Mouse (Mus musculus) lung, postnatal 10 days (tissue): ENCODE data around the gene Zfp326.
"Not testable (repeated sequence)": the region's sequence is repeated elsewhere in the genome, so short reads cannot be mapped to it uniquely, and the experiment has no call there.

Experiments
- DNase-seq: peaks from one replicate; pipeline ENCODE4 v3.0.0; 2021

Zfp326 gene

DNA sequence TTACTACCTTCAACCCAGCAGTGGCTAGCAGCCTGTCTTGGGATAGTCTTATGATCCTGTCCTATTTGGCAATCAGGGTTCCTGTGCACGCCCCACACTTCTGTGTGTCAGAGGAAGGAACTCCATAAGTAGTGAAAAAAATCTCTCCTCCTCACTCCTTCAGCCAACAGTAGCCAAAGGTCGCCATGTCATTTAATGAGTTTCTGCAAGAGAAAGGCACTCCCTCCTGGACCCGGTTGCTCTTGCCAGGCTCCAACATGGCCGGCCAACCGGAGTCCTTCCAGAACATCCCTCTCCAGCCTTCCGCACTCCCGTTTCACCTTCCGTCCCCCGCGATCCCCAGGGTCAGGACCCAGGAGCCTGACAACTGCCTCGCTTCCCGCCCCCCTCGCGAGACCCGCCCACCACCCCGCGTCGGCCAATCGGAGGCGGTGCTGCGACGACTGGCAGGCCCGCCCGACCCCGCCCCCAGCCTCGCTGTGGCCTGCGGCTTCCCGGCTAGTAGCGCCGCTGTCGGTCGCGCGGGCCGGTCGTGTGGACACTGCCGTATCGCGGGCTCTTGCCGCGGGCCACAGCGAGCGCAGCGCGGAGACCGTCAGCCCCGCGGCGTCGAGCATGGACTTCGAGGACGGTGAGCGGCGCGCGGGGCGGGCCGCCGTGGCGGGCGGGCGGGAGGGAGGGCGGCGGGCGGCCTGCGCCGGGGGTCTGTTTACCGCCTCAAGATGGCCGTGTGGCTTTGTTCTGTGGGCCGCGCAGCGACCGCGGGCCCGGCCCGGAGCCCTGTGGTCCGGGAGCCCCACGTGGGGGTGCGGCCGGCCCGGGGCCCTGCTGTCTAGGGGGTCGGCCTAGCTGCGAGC is at the start of gene Zfp326:
TSS of gene Zfp326 (plus strand) at position 498 of the 857 bp plus-strand sequence.
- DNase-seq: peak; percentile 94

DNA sequence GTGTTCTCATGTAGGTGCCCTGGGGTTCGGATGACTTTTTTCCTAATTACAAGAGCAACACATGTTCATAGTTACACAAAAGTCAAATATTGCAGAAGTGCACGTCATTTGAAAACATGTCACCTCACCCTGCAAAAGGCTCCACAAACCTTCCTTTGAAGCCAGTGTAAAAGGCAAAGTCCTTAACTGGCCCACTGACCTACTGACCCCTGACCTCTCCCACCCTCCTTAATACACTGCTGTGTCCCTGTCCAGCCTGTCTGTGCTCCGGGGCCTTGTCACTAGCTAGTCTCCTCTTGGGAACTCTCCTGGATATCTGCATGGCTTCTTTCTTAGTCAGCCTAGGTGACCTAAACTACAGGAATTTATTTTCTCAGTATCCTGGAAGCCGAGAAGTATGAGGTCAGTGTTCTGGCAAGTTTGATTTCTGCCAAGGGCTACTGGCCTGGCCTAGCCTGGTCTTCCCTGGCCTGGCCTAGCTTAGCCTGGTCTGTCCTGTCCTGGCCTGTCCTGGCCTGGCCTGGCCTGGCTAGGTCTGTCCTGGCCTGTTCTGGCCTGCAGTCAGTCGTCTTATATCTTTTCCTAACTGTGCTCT is 49.4 kb upstream of the Zfp326 start:
- no peak for DNase-seq

DNA sequence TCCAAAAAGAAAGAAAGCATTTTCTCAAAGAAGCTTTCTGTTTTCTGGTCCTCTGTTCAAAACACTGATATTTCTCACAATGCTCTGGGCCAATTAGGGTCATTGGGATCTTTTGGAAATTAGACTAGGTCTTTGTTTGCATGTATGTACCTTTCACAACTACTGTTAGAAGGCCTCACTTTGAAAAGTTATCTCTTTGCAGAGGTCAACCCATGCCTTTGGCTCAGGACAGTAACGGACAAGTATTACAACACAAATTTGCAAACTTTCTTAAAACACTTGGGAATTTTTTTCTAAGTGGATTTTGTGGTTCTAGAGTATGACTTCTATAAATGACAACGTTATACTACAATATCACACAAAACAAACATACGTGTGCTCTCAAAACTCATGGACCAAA is 48.3 kb upstream of the Zfp326 start:
- DNase-seq: no peak

DNA sequence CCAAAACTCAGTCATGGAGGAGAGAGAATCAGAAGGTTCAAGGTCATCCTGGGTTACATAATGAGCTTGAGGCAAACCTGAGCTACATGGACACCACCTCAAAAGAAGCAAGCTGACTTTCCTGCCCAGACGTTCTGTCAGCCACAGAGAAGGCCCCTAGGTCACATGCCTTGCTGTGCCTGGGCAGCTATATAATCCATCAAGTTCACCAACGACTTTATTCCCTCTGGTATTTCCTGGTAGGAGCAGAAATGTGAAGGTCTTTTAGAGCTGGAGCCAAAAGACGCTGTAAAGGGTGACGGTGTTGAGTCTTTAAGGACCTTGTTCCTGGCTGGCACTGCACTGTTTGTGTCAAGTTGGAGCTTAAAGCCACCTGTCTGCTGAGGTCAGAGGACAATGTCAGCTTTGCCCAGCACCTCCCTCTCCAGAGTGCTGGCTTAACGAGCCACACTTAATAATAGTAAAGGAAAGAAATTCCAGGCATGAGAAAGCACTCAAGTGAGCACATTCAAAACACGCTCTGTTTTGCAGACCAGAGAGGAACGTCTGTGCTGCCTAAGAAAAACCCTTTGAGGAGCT is 47.3 kb upstream of the Zfp326 start:
- DNase-seq: no peak

DNA sequence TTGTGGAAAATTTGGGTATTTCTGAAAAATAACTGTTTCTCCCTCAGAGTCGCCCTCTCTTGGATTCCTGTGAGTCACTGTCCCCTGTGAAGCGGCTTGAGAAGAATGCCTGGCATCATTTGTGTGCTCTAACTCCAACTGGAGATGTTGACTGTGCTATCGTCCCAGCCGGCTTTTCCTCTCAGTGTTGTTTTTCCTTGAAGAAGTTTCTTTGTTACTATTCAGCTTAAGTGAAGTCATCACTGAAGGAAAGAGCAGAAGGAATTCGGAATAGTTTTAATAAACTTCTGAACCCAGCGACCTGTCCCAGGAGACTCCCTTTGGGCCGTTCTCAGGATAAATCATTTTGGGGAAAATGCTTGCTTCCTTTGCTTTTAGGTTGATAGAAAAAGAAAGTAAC is 44.2 kb upstream of the Zfp326 start:
- no peak for DNase-seq

DNA sequence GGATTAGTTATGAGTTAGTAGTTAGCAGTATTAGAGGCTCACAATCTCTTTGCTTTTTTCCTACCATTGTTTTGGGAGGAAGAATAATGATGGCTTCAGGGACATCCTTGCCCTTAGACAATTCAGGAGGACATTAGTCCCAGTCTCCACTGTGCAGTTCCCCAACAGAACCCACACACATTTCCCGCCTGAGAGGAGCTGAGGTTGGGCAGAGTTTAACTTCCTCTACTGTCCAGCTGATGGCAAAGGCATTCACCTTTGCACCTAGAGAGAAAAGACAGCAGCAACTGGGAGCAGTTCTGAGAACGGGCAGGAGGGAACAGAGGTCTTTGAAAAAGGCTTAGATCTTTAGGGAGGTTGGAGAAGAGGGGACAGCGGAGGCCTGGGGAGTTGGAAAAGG is 42.4 kb upstream of the Zfp326 start:
- no peak for DNase-seq

DNA sequence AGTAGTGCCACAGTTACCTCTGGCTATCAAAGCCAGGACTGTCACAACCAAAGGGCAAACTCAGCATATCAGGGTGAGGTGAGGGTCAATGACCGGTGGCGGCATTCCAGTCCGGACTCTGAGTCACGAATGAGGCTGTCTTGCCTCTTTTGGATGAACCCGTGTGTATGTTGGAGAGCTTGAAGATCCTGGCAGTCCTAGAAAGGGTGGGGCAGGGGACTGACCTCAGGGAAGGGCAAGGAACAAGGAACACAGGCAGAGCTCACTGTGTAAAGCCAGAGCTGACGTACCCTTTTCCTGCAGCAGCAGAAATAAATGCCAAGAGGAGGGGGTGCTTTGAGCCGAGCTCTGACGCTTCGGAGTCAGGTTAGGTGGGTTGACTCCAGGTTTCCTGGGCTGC is 40.4 kb upstream of the Zfp326 start:
- peak; percentile 34 for DNase-seq

DNA sequence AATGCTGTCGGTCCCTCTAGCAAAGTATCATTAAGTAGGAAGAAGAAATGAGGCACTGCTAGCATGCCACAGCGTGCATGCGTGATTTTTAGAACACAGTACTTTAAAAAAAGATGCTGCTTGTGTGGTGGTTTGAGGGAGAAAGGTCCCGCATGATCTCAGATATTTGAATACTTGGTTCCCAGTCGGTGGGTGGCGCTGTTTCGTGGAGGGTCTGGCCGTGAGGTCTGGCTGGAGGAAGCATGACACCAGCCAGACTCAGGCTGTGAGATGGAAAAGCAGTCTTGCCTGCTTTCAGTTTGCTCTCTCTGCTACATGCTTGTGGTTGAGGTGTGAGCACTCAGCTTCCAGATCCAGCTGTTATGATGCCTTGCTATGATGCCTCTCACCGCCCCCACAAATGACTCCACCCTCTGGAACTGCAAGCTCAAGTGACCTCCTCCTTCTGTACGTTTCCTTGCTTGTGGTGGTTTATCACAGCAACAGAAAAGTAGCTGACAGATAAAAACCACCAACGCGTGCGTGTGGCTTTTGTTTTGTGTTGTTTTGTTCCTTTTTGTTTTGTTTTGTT is 36.5 kb upstream of the Zfp326 start:
- DNase-seq: no peak

DNA sequence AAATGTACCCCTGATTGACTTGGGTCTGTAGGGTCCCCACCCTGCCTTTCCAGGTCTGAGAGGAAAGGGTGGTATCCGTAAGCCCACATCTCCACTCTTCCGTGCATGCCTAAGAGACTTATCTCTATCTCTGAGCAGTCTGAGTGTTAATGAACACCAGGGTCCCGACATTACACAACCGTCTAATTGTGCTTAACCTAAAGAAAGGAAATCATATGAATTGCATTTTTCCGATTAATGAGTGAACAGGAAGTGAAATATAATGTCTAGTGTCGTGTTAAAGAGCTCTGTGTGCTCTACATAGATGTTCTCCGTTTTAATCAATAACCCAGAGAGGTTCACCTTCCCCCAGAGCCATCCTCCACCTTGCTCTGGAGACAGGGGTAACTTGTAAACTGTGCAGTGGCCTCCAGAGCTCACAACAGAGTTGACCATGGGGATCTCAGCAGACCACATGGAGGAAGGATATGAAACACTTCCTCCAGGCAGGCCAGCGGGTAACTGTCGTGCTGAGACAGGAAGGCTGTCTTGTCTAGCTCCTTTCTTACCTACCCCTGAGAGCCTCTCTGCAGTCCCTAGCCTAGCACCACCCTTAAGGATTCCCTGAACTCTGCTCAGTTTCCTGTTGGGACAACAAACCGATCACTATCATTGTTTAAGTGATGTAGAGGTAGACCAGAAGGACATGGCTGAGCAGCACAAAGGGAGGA is 32.2 kb upstream of the Zfp326 start:
- DNase-seq: no peak

DNA sequence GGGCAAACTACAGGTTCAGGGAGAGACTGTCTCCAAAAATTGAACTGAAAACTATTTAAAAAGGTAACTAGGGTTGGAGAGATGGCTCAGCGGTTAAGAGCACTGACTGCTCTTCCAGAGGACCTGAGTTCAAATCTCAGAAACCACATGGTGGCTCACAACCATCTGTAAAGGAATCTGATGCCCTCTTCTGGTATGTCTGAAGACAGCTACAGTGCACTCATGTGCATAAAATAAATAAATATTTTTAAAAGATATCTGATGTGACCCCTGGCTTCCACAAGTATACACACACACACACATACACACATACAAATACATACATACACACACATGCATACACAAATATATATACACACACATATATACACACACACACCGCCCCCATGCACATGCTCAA is 31.3 kb upstream of the Zfp326 start:
- no peak for DNase-seq

DNA sequence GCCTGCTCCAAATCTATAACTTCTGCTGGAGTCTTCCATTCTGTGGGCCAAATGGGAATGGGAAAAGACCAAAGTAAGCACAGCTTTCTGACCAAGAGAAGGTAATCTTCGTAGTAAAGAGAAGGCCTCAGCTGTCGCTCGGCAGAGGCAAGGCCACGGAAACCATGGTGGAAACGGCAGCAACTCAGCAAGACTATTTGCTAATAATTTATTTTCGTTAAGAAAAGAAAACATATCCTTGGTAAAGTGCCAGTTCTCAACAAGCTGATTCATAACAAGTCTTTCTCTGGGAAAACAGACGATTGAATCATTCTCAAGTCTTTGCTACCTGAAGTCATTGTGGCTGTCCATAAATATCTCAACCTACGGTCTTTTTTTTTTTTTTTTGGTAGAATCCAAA is 28.6 kb upstream of the Zfp326 start:
- DNase-seq: no peak

DNA sequence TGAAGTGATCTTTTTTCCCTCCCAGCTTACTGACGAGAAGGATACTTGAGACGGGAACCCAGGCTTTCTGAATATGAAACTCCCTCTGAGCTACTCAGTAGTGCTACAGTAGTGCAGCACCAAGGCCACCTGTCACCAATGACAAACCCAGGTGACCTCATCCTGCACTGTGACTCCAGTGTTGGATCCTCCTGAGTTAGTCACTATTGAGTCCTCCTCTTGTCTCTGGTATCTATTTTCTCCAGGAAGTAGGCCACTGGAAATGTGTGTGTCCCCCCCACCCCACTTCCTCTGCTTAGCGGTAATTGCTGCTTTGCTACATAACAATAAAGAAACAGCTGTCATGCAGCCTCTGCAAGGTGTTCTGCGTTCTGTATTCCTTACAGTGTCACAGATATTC is 27.1 kb upstream of the Zfp326 start:
- no peak for DNase-seq

DNA sequence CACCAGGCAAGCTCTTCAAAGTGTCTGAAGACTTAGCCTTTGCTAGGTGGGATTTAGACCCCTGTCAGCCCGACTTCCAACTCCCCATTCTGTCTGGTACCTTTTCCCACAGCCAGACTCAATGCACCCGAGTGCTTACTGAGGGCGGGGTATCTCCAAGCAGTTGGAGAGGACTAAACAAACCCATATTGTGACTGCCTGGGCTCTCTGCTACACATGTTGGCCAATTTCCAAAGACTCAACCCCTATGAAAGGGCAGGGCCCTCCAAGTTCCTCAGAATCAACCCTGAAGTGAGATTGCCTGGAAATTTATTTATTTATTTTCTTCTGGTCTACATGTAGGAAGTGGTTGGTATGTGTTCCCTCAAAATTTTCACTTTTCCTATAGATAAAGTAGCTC is 26.7 kb upstream of the Zfp326 start:
- no peak for DNase-seq

DNA sequence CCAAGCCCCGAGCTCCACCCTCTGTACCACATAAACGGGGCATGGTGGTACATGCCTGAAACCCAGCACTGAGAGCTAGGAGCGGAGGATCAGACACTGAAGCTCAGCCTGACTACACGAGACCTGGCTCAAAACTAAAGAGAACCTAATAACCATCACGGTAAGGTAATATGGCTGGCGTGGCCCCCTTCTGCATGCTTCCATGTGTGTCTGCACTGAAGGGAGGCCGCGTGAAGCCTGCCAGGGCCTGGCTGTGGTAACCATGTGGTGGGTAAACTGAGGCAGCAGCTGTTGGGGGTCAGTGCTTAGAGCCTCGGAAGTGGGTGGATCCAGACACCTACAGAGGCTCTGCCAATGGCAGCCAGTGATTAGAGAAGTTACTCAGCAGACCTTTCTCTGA is 23.1 kb upstream of the Zfp326 start:
- DNase-seq: no peak

DNA sequence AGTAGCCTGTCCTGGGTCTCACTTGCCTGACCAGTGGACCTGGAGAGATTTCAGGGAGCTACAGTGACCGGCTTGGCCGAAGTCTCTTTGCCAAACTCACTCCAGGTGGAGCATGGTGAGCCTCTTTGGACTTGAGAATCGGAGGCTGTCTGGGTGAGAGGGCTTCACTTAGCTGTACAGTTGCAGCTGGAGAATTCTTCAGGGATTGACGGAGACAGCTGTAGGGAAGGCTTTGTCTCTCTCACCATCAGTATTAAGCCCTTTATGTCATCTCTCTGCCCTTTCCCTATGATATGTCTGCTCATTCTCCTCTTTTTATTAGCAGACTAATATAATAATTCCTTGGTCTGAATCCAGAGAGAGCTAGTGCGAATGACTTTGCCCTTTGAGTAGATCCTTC is 18.9 kb upstream of the Zfp326 start:
- DNase-seq: no peak

DNA sequence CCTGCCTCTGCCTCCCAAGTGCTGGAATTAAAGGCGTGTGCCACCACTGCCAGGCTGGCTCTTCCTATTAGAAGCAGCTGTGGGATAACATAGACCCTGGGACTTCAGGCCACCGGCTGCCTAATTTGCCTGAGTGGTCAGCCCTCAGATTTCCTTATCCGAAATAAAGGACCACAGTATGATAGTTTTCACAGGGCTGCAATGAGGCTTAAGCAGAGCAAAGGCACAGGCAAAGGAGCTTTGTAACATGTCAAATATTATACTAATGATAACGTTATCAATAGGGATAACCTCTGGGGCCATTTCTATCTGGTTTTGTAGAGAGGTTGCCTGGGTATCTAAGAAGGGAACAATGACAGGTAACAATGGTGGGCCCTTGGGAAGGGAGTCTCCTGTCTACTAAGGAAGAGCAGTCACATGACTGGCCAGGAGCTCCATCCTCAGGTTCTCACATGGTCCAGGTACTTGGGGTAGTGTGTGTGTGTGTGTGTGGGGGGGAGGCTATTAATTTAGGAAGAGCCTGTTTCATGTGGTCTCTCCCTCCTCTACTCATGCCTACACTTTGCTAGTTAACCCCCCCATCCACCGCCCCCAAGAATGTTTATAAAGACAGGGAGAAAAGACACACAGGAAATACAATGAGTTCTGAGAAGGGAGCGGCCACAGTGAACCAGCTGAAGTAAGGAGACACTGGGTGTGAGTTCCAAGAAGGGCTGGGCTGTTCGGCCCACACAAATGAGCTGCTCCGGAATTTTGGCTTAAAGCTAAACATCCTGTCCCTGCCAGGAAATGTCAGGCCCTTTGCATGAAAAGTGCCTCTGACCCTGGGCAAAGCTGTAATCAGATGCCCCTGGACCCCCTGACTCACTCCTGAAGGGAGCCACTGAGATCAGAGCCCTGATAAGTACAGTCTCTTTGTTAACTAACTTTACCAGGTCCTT is 17.3 kb upstream of the Zfp326 start:
- peak; percentile 85 for DNase-seq

DNA sequence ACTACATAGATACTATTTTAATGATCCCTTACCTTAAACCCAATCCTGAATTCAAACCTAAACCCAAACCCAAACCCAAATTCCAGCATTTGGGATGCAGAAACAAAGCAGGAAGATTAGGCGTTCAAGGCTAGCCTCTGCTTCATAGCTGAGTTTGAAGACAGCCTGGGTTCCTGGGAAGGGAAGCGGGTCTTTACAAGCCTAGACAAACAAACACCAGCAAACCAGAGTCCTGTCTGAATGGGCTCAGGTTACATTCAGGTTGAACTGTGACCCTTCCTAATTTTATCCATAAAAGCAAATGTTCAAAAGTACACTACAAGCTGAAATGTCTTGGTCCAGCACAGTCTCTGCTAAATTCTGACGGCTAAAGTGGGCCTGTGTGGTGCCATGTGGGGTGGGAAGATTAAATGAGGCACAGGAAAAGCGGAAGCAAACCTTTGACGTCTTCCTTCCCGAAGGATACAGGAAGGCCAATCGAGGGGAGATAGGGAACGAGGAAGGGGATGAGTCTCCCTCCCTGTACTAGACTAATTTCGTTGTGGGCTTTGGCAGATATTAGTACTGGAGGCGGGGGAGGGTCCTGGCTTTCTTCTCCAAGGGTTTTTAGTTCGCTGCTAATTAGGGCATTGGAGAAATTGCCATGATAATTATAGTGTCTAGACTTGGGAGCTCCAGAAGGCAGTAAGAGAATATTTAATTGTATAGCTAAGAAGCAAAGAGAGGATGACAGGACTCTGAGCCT is 16.5 kb upstream of the Zfp326 start:
- DNase-seq: no peak

DNA sequence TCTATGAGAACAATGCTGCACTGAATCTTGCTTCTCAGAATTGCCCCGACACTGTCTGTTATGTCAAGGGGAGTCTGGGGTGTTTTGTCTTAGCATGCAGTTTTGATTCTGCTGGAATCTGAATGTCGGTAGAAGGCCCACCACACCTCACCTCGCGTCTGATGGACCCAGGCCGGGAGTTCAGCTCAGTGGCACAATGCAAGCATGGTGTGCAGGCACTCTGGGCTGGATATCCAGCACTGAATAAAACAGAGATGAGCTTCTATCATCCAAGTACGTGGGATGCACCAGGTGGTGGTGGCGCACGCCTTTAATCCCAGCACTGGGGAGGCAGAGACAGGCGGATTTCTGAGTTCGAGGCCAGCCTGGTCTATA is 15.9 kb upstream of the Zfp326 start:
- no peak for DNase-seq

DNA sequence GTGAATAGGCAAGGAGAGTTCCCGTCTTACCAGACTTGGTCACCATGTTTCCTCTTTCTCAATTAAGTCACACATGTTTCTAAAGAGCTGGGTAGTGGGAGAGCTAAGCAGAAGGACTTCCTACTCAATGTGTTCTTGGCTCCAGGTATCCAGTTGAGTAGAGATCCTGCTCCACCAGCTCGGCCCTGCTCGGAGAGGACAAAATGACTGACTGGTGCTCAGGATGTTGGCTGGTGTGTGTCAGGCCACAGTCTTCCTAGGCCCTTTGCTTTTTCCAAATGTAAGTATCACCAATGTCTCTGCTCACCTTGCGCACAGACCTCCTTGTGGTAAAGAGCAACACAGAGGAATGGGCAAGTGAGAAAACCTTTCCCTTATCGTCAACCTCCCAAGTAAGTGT is 14.7 kb upstream of the Zfp326 start:
- no peak for DNase-seq

DNA sequence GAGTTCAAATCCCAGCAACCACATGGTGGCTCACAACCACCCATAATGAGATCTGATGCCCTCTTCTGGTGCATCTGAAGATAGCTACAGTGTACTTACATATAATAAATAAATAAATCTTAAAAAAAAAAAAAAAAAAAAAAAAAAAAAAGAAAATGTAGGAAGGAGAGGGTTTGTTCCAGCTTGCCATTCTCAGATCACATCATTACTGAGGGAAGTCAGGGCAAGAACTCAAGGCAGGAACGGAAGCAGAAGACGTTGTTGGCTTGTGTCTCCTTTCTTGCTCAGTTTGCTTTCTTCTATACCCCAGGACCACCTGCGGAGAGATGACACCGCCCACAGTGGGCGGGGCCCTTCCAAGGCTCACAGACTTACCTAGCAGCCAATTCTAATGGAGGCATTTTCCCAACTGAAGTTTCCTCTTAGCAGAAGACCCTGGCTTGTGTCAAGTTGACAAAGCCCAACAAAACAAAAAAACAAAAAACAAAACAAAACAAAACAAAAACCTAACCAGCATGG is 11.2 kb upstream of the Zfp326 start:
- DNase-seq: not testable (repeated sequence)

DNA sequence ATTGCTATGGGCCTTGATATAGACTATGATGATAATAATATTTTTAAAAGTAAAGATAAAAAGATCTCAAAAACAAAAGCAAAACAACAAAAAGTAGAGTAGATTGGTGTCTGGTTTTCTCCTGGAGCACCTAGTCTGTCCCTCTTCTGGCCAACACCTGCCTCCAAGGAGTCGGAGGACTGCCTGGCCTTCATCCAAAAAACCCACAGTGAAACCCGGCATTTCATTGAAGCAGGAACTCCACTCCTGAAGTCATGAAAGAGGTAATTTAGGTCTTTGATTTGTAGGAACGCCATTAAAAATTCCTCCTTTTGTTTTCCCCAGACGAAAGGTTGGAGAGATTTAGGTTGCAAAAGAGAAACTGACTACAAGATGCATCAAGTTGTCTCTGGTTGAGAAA is 8.9 kb upstream of the Zfp326 start:
- DNase-seq: no peak
